Mouse (Mus musculus): ENCODE data around the gene Synj2.

- TF ChIP-seq CTCF (IDR thresholded peaks at IDR 0.05; ENCODE audit: low read depth) (no peak), EP300 (optimal IDR thresholded peaks at IDR 0.05) (no peak)
Measured at GRCm38 (mm10) chr17:5988102-5988501, 47.0 kb downstream of the Synj2 start.

Data from stomach, postnatal 0 days (tissue).